Mouse (Mus musculus) gastrocnemius, adult 8-10 months (tissue): ENCODE results near the gene Dvl2. TPM values are rescaled to one million over a fixed set of nuclear protein-coding genes. Genes with fewer than 3 reads are reported as not detected.

Source experiments
- DNase-seq, 2 experiments: peaks; one replicate each; pipeline ENCODE4 v3.0.0; 2022; ENCODE audit warnings: low spot score in 2 of 2
- total RNA-seq, 4 experiments: library from RNA; stranded (reverse); gene quantifications; 2 replicates each; pipeline ENCODE4 v1.2.4; 2022

The Dvl2 gene
- total RNA-seq, 4 experiments from 2014 or later: 3.8 to 5.2 (median 4.5) TPM

DNA sequence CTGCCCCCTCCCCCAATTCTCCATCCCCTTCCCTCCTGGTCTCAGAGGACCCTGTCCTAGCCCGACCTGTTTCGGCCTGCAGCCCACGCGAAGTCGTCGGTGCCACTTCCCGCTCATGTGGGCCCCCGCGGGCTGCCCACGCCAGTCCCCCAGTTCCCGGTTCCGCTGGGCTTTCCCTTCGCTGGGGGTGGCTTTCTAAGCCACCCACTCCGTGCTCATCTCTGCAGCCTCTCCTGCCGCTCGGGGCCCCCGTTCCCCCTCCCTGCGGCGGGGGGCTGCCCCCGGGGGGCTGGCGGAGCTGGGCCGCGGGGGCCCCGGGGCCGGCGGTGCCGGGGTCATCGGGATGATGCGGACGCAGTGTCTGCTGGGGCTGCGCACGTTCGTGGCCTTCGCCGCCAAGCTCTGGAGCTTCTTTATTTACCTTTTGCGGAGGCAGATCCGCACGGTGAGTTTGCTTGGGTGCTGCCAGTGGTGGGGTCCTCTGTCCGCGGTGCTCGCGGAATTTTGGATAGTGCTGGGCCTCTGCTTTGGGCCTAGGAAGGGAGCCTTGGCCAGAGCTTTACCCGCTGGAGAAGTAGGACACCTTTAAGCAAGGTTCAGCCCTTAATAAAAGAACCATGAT is 19.1 kb upstream of the Dvl2 start, which contains the start of gene Ctdnep1:
Gene Ctdnep1, plus strand, starts transcription at position 16 of the 622 bp plus-strand sequence.
- DNase-seq: no peak

DNA sequence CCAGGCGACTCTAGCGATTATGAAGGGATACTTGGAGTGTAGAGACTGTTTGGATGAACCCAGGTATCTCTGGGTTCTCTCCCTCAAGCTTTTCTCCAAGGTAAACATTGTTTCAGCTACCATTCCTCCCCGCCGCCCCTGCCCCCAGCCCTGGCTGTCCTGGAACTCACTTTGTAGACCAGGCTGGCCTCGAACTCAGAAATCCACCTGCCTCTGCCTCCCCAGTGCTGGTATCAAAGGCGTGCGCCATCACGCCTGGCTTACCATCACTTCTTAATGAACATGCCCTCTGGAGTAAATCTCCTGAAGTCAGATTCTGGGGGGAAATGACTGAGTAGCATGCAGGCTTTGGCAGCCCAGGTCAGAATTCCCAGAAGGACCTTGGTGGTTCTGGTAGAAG is 18.2 kb upstream of the Dvl2 start, which contains the start of gene Elp5:
Gene Elp5, minus strand, starts transcription at position 293 of the 400 bp plus-strand sequence.
- no peak for DNase-seq

DNA sequence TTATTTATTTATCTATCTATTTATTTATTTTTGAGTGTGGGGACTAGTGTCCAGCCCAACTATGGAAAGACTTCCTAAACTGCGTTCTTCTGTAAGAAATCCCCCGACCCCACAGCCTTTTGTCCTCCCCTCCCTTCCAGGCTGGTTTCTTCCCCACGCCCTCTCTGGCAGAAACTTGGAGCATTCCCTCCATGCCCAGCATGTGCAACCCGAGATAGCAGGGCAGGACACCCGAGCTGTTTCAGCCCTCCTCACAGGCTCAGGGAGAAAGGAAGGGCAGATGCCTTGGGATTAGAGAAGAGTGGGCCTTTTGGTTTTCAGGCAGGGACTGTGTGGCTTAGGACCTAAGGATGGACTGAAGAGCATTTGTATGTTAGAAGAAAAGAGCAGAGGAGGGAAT is 17.5 kb upstream of the Dvl2 start:
- peak; percentile 52 to 65 for DNase-seq

DNA sequence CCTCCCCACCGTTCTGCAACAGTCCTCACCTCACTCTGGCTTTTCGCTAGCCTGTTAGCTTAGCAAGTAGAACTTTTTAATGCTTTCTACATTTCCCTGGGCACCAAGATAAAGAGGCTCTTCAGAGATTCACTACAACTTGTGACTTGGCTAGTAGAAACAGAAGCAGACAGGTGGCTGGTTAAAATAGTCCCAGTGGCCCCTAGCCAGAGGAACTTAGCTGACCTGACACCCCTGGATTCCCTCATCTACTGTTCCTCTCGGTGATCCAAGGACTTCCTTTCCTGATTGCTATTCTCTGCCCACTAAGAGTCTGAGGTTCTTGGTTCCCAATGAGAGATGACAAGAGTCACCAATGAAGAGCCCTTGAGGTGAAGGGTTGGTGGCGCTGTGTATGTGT is 17.0 kb upstream of the Dvl2 start:
- peak; percentile 66 to 75 for DNase-seq

DNA sequence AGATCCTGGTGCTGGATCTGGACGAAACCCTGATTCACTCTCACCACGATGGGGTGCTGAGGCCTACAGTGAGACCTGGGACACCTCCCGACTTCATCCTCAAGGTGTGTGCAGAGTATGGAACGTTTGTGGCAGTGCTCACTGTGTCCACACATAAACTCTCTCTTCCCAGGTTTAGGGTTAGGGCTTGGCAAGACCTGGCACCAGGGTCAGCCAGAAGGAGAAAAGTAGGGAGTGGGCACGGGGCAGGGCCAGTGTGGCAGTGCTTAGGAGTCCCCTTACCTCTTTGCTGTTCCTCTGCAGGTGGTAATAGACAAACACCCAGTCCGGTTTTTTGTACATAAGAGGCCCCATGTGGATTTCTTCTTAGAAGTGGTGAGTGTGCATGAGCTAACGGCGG is 16.0 kb upstream of the Dvl2 start:
- no peak for DNase-seq

DNA sequence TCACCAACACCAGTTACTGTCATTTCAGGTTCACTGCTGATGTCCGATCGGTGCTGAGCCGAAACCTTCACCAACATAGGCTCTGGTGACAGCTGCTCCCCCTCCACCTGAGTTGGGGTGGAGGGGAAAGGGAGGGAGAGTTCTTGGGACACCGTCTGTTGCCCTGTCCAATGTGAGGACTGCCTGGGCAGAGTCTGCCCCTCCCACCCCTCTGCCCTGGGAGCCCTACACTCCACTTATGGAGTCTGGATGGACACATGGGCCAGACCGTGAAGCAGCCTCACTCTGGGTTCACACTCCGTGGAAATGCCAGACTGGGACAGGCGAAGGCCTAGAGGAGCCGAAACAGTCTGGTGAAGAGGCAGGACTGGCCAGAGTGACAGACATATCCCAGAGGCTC is 10.4 kb upstream of the Dvl2 start:
- no peak for DNase-seq

DNA sequence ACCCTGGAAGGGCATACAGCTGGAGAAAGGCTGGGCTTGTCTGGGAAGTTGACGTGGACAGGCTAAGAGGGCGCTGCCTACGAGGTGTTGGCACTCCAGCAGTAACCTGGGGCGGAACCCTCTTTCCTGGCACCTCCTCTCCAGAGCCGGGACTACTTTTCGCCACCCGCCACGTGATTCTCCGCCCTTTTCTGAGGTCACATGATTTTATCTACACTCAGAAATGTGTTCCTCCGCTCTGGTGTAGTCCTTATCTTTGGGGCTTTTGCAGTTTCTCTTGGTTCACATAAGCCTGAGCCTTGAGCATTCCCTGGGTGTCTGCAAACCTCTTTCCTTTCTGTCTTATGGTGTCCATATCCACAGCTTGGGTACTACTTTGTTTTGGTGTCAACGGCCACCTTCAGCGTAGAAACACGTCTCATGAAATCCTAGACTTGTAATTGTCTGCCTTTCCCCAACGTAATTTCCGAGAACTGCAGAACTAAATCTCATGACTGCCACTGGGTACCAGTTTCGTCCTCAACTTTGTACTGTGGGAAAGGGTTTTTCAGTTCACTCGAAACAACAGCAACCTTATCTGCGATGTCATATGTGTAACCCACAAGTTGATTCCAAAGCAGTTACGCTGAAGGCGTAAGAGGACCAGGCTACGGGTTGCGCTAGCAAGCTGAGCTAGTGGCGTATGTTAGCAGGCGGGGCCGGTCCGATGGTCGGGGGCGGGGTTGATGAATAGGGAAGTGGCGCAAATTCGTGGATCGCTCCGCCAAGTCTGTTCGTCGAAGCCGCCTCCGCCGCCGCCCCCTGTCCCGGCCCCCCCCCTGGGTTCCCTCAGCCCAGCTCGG is 9.3 kb upstream of the Dvl2 start, which contains the start of gene Gabarap:
Gene Gabarap, plus strand, starts transcription at position 294 of the 842 bp plus-strand sequence.
- DNase-seq: peak; percentile 93 to 95

DNA sequence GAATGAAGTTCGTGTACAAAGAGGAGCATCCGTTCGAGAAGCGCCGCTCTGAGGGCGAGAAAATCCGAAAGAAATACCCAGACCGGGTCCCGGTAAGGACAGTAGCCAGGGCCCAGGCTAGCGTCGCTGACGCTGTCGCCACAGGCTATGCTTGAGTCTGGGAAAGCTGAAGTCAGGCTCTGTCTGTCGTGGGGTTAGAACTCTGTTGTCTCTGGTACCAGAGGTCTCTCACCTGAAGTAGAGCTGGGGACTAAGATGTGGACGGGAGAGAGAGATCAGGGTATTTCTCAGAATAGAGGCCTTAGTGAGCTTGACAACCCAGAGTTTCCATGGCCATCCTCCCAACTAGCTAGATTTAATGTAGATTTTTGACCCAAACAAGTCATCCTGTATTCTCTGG is 8.7 kb upstream of the Dvl2 start:
- DNase-seq: no peak

DNA sequence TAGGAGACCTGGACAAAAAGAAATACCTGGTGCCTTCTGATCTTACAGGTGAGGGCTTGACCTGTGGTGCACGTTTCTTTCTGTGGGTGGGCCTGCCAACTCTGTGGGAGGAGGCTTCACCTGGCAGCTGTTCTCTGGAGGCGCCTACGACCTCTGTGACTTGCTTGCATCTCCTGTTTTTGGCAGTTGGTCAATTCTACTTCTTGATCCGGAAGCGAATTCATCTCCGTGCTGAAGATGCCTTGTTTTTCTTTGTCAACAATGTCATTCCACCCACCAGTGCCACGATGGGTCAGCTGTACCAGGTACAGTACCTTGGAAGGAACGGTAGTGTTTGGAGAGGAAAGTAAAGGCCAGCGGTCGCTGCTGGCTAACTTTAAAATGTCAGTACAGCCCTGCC is 8.0 kb upstream of the Dvl2 start:
- no peak for DNase-seq

DNA sequence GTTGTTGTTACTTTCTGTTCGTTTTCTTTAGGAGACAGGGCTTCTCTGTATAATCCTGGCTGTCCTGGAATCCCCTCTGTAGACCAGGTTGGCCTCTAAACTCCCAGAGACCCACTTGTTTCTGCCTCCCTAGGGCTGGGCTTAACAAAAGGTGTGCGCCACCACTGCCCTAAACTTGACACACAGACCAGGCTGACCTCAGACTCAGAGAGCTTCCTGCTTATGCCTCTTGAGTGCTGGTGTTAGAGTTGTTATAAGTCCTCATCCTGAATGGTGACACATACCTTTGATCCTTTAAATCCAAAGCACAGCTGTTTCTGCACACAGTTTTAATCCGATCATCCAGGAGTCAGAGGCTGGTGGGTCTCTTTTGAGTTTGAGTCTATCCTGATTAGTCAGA is 7.5 kb upstream of the Dvl2 start:
- DNase-seq: no peak

DNA sequence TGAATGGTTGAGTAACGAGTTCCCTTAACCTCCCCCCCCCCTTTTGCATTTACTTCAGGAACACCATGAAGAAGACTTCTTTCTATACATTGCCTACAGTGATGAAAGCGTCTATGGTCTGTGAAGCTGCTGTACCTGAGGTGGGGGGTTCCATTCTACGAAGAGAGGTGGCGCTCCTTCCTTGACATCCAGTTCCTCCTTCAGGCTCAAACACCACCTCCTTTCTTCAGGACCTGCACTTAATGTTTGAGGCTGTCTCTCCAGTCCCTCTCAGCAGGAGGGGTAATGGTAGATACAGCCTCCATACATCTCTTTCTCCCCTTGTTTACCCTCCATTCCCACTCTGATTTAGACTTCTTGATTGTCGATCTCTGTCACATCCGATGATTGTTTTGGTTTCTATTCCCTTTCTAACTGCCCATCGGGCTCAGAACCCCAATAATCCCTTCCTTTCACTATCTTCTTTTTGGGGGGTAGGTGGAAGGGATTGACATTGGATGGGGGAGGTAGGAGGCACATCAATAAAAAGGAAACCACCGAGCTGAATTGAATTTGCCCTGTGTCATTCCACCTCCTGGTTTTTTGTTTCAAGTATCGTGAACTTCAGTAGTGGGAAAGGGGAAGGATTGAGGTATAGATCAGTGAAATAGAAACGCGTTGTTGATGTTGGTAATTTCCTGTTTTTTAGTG is 5.8 kb upstream of the Dvl2 start:
- DNase-seq: no peak

DNA sequence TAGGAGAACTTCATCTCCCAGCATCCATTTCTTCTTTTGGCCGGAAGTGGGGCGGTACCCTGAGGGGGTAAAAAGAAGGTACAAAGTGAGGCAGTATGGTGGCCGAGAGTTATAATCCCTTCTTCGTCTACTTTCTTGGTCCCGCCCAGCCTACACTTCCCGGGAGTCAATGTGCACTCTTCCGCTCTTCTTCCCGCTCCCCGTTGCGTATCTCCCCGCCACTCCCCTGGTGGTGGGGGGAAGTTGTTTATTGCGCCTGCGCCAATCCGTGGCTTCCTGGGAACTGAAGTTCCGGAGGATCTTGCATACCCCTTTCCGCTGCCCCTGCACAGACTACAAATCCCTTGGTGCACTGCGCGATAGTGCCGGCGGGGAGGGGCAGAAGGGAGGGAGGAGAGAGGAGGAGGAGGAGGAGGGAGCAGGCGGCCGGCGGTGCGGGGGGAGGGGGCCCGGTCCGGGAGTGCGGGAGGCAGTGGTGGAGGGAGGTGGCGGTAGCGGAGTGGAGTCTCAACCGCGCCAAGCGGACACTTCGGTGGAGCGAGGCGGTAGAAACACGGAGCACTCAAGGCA is 4.9 kb upstream of the Dvl2 start, which contains the start of gene Phf23:
Gene Phf23, plus strand, starts transcription at position 387 of the 570 bp plus-strand sequence.
- DNase-seq: peak; percentile 94 to 98

DNA sequence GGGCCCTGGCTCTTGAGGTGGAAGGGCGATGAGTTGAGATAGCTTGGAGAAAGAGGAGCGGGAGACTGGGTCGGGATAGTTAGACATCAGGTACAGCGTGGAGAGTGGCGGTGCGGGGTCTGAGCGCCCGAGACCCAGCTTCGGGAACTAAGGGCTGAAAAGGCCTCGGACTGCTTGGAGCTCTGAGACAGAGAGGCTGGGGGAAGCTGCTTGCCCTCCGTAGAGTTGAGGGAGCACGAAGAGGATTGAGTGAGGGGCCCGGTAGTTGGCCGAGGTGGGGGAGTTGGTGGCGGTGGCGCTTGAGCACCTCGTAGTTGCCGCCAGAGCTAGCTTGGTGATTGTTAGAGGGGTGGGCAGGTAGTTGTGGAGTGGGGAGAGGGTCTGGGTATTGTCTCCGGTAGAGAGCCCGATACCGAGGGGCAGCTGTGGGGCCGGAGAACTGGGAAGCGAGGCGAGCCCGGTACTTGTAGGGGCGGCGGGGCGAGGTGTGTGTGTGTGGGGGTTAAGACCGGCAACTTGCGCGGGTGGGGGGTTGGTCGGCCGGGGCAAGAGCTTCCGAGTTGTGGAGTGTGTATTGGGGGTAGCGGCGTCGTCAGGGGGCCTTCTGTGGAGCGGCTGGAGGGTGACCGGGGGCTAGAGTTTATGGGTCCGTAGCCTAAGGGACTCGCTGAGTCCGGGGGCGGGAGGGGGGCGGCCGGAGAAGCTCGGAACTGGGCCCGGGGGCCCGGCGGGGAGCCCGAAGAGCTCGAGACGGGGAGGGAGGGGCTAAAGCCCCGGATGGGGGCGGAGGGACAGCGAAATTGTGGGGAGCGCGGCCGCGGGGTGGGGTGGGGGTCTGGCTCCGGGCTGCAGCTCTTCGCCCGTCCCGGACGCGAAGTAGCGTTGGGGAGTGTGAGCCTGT is 4.0 kb upstream of the Dvl2 start:
- peak in 1 of 2 experiments; percentile 38 for DNase-seq

DNA sequence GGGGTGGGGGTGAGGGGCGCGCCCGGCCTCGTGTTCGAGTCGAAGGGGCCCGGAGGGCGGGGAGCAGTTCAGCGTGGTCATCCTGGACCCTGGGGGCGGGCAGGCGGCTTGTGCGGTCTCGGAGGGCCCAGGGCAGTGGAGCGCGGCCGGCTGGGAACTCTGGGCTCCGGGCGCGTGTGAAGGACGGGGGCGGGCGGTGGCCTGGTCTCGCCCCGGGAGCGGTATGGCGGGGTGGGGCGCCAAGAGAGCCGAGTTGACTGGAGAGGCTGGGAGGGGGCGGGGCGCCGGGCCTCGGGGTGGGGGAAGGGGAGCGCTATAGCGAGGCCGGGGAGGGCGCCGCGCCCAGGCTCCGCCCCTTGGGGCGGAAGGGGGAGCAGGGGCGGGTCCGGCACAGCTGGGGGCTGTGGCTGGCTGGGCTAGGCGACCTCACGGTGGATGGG is 3.3 kb upstream of the Dvl2 start:
- peak; percentile 85 to 90 for DNase-seq

DNA sequence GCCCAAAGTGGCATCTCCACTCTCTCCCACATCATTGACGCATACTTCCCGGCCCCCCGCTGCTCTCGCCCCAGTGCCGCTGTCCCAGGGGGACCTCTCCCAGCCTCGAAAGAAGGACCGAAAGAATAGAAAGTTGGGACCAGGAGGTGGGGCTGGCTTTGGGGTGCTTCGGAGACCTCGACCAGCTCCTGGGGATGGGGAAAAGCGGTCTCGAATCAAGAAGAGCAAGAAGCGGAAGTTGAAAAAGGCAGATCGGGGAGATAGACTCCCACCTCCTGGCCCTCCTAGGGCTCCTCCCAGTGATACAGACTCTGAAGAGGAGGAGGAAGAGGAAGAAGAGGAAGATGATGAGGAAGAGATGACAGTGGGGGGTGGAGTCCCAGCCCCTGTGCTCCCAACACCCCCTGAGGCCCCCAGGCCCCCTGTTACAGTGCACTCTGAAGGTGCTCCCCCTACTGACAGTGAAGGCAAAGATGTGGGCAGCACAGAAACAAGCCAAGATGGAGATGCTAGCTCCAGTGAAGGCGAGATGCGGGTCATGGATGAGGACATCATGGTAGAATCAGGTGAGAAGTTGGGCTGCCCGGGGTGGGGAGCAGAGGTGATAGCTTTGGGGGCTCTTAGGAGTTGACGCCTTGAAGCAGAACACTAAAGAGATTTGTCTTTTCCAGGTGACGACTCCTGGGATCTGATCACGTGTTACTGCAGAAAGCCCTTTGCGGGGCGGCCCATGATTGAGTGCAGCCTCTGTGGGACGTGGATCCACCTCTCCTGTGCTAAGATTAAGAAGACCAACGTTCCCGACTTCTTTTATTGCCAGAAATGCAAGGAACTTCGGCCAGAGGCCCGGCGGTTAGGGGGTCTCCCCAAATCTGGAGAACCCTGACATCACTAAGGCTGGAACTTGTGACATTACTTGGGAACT is 1.6 kb upstream of the Dvl2 start:
- DNase-seq: no peak

DNA sequence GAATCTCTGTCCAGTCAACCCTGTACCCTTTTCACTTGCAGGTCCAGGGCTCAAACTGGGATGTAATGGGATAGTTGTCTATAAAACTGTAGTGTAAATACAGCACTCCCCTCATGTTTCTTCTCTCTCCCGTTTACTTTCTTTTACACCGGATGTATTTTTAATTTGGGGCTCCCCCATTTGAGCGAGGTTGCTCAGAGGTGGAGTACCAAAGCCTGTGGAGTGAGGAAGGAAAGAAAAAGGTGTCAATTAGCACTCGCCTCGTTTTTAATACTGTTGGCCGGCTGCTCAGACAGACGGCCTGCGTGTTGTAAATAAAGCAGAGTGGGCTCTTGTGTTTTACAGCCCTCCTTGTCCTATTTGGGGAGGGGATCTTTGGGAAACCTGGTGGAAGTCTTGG is 729 bp upstream of the Dvl2 start:
- no peak for DNase-seq

DNA sequence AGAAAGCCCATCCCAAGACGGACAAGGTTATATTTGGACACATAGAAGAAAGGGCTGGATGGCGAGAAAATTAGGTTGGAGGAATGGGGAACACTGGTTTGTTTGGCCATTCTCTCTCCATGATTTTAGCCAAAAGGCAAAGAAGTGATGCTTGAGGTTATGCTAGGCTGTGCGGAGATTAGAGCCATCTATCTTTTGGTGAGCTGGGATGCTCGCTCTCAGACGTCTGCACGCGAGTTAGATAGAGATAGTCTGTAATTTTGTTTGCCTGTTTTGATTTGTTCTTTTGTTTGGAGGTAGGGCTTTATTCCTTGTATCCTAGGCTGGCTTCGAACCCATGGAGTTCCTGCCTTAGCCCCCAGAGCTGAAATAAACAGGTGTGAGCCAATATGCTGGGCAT is 764 bp downstream of the Dvl2 start:
- no peak for DNase-seq

DNA sequence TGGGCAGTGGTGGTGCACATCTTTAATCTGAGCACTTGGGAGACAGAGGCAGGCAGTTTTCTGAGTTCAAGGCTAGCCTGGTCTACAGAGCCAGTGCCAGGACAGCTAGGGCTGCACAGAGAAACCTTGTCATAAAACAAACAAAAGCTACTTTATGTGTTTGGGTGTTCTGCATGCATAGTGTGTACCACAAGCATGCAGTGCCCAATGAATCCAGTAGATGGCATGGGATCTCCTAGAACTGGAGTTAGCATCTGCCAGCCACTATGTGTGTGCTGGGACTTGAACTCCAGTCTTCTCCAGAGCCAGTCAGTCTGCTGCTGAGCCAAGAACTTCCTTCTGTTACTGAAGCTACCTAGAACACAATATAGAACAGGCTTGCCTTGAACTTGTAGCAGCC is 1.5 kb downstream of the Dvl2 start:
- DNase-seq: no peak

DNA sequence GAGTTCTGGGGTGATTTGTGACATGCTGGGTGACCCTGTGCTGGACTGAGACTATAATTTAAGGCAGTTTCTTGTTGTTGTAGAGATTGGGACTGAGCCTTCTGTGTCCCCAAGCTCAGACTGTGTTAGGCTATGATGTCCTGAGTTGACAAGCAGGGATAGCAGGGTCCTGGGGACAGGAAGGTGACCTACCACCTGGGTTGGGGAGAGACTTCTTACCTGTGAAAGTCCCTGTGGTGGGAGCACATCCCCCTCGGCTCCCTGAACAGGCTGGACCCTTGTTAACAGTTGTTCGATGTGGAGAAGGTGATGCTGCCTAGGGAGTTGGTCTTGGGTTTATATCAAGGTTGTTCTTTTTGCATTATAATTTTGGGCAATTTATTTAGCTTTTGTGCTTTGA is 2.1 kb downstream of the Dvl2 start:
- DNase-seq: no peak
